Mouse (Mus musculus) thymus, adult 2 months (tissue): ENCODE results near the gene Gm45021.

Experiments used
- CTCF ChIP-seq: fragments of 200-500 bp; IDR thresholded peaks from 2 replicates; pipeline ENCODE4 v1.5.1; 2012; ENCODE audit warnings: mild to moderate bottlenecking, control low read depth, low read length, moderate library complexity, borderline replicate concordance; ENCODE audit not compliant: control insufficient read depth, poor library complexity, insufficient read depth; ENCODE audit errors: extremely low read depth
- POLR2A ChIP-seq: fragments of 200-500 bp; IDR thresholded peaks from 2 replicates; pipeline ENCODE4 v1.6.1; 2012; ENCODE audit warnings: mild to moderate bottlenecking, low read length, control low read depth, moderate library complexity; ENCODE audit not compliant: control insufficient read depth, poor library complexity, insufficient read depth; ENCODE audit errors: extremely low read depth

- TF ChIP-seq CTCF (no peak), POLR2A (no peak)
Observed at GRCm38 (mm10) chr6:48595278-48595677, 5.9 kb downstream of the Gm45021 start.
